Mouse (Mus musculus) C2C12 (cell line): ENCODE measurements around the gene Lrp6.

Source experiments
- CTCF ChIP-seq: IDR thresholded peaks from one replicate; pipeline ENCODE4 v1.5.1; 2011; ENCODE audit not compliant: control insufficient read depth, insufficient read depth, insufficient read length
- FOSL1 ChIP-seq: IDR thresholded peaks from one replicate; pipeline ENCODE4 v1.8.0; 2011; ENCODE audit warnings: mild to moderate bottlenecking, low read length; ENCODE audit not compliant: poor library complexity, insufficient read depth, severe bottlenecking
- MAX ChIP-seq: IDR thresholded peaks from one replicate; pipeline ENCODE4 v1.6.1; 2011; ENCODE audit warnings: mild to moderate bottlenecking, control low read depth
- MYOD1 ChIP-seq: IDR thresholded peaks from one replicate; pipeline ENCODE4 v1.6.1; 2011; ENCODE audit warnings: low read depth; ENCODE audit not compliant: control insufficient read depth, insufficient read length
- MYOG ChIP-seq: IDR thresholded peaks from one replicate; pipeline ENCODE4 v1.6.1; 2011; ENCODE audit not compliant: control insufficient read depth, insufficient read length; ENCODE audit errors: extremely low read depth
- USF1 ChIP-seq: IDR thresholded peaks from one replicate; pipeline ENCODE4 v1.6.1; 2011; ENCODE audit warnings: low read depth, mild to moderate bottlenecking, control low read depth, moderate library complexity

- TF ChIP-seq CTCF (no peak), MYOG (no peak), USF1 (no peak), MAX (no peak), FOSL1 (no peak), MYOD1 (no peak)
Observed at GRCm38 (mm10) chr6:134564539-134564938, 2.2 kb downstream of the Lrp6 start.
